Mouse (Mus musculus) myocyte (in vitro differentiated cells): Measurements from ENCODE around the gene Adamts16.

Experiments used
- CEBPB ChIP-seq: IDR thresholded peaks from 2 replicates; pipeline ENCODE4 v1.6.1; 2011; ENCODE audit warnings: mild to moderate bottlenecking, moderate library complexity; ENCODE audit not compliant: poor library complexity, insufficient read depth, severe bottlenecking
- E2F4 ChIP-seq: IDR thresholded peaks from one replicate; pipeline ENCODE4 v1.6.1; 2011; ENCODE audit warnings: mild to moderate bottlenecking, control low read depth, moderate library complexity; ENCODE audit not compliant: insufficient read depth
- MAX ChIP-seq: IDR thresholded peaks from one replicate; pipeline ENCODE4 v1.6.1; 2011; ENCODE audit warnings: low read depth, mild to moderate bottlenecking, control low read depth
- MYOD1 ChIP-seq, 3 experiments: IDR thresholded peaks; one replicate each; pipeline ENCODE4 v1.6.1; 2011; ENCODE audit warnings: control low read depth in 2 of 3, low read depth in 2 of 3, mild to moderate bottlenecking in 2 of 3, moderate library complexity in 1 of 3; ENCODE audit not compliant: insufficient read length in 2 of 3, control insufficient read depth in 1 of 3
- MYOG ChIP-seq, 3 experiments: IDR thresholded peaks; one replicate each; pipeline ENCODE4 v1.6.1; 2011; ENCODE audit warnings: control low read depth in 2 of 3, low read depth in 2 of 3, mild to moderate bottlenecking in 2 of 3; ENCODE audit not compliant: insufficient read length in 2 of 3, control insufficient read depth in 1 of 3, insufficient read depth in 1 of 3
- POLR2A ChIP-seq: IDR thresholded peaks from one replicate; pipeline ENCODE4 v1.6.1; 2011; ENCODE audit warnings: low read depth, mild to moderate bottlenecking, control low read depth, moderate library complexity; ENCODE audit not compliant: insufficient read length
- POLR2AphosphoS2 ChIP-seq: IDR thresholded peaks from one replicate; pipeline ENCODE4 v1.6.1; 2011; ENCODE audit warnings: low read depth, control low read depth; ENCODE audit not compliant: insufficient read length
- REST ChIP-seq: IDR thresholded peaks from one replicate; pipeline ENCODE4 v1.6.1; 2011; ENCODE audit warnings: mild to moderate bottlenecking, control low read depth, moderate library complexity; ENCODE audit not compliant: insufficient read depth, insufficient read length
- SRF ChIP-seq: IDR thresholded peaks from one replicate; pipeline ENCODE4 v1.6.1; 2011; ENCODE audit warnings: low read depth; ENCODE audit not compliant: control insufficient read depth, insufficient read length
- TCF12 ChIP-seq: IDR thresholded peaks from one replicate; pipeline ENCODE4 v1.6.1; 2011; ENCODE audit warnings: mild to moderate bottlenecking, control low read depth; ENCODE audit not compliant: poor library complexity, insufficient read depth, severe bottlenecking
- TCF3 ChIP-seq: IDR thresholded peaks from one replicate; pipeline ENCODE4 v1.6.1; 2011; ENCODE audit warnings: low read depth, control low read depth; ENCODE audit not compliant: insufficient read length
- USF1 ChIP-seq: IDR thresholded peaks from one replicate; pipeline ENCODE4 v1.6.1; 2011; ENCODE audit warnings: low read depth, mild to moderate bottlenecking, control low read depth, moderate library complexity

- TF ChIP-seq POLR2A (no peak), USF1 (no peak), E2F4 (no peak), MAX (no peak), TCF12 (peak; percentile 42), MYOG (IDR thresholded peaks at IDR 0.05; ENCODE audit: control insufficient read depth in 1 of 3, insufficient read depth in 1 of 3, insufficient read length in 2 of 3, low read depth in 2 of 3) (no peak), MYOD1 (IDR thresholded peaks at IDR 0.05; ENCODE audit: control insufficient read depth in 1 of 3, insufficient read length in 2 of 3, low read depth in 2 of 3) (peak in 2 of 3 experiments; percentile 49 to 74), POLR2AphosphoS2 (no peak), CEBPB (peak; percentile 69), TCF3 (no peak), SRF (no peak), REST (no peak)
These were observed 110.3 kb downstream of the Adamts16 start for GRCm38 (mm10) chr13:70731349-70731748.
